Mouse (Mus musculus) cerebellum, adult 2 months (tissue): ENCODE data around the gene Gsk3b.

ENCODE experiments used
- CTCF ChIP-seq: fragments of 200-500 bp; IDR thresholded peaks from 2 replicates; pipeline ENCODE4 v1.5.1; 2011; ENCODE audit warnings: low read depth, mild to moderate bottlenecking, control low read depth, low read length, moderate library complexity, borderline replicate concordance; ENCODE audit not compliant: insufficient read depth
- POLR2A ChIP-seq: fragments of 200-500 bp; IDR thresholded peaks from 2 replicates; pipeline ENCODE4 v1.6.1; 2011; ENCODE audit warnings: low read length, control low read depth, borderline replicate concordance; ENCODE audit not compliant: insufficient read depth

GRCm38 (mm10) chr16:38240167-38240566 is 151.4 kb downstream of the Gsk3b start:
- TF ChIP-seq CTCF (no peak), POLR2A (no peak)
